Mouse (Mus musculus) frontal cortex, adult 2 months (tissue): ENCODE data around the gene Dgkh. TPM values are rescaled to one million over a fixed set of nuclear protein-coding genes. Genes with fewer than 3 reads are reported as not detected.

Experiments
- DNase-seq, 2 experiments: peaks; one replicate each; pipeline ENCODE4 v3.0.0; 2022; ENCODE audit warnings: low spot score in 1 of 2; ENCODE audit errors: extremely low spot score in 1 of 2
- polyA plus RNA-seq: library from polyadenylated mRNA; depleted of rRNA; stranded (reverse); fragments of >200 nt; gene quantifications from 2 replicates; pipeline ENCODE4 v1.2.3, GENCODE M21; 2012; rRNA removed

The Dgkh gene
- polyA plus RNA-seq, 1 experiment, result 13.8 TPM

DNA sequence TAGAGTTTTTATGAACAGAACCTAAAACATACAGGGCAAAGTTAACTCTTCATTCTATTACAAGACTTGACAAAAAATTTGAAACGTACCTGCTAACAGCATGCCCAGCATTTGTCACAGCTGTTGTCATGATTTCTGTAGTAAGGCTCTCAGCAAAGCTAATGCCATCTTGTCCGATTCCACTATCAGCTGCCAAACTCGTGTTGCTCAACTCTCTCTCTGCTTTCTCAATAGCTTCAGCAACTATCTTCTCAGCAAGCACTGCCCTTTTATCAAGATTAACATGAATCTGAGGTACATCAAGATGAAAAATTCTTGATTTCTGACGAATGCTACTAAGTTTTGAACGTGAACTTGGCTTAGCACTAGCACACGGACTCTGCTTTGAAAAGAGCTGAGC is 222.8 kb downstream of the Dgkh start:
- no peak for DNase-seq

Other genes with a start within 250 kb of the Dgkh start
- 57.1 and 61.7 TPM in 2 replicates for gene Akap11, start 196.0 kb downstream of the Dgkh start, polyA plus RNA-seq
- 27.4 and 27.9 TPM in 2 replicates for gene Vwa8, start 116.3 kb upstream of the Dgkh start, polyA plus RNA-seq